Mouse (Mus musculus) neural tube, embryonic 13.5 days (tissue): ENCODE data around the gene Ptpn12. TPM values are rescaled to one million over a fixed set of nuclear protein-coding genes. Genes with fewer than 3 reads are reported as not detected.
A peak's percentile ranks its signal among the peaks of the same experiment; 100 is the strongest.
"Not testable (repeated sequence)": the region's sequence is repeated elsewhere in the genome, so short reads cannot be mapped to it uniquely, and the experiment has no call there.

ENCODE experiments used
- ATAC-seq: fragments of 200-750 bp; cut with Nextera tagmentation; 2 replicates; pipeline ENCODE4 v1.8.0; 2017; ENCODE audit warnings: low read depth, mild to moderate bottlenecking, moderate TSS enrichment, moderate library complexity
- H3K27ac ChIP-seq: fragments of 300-500 bp; sonication (generic); replicated peaks from 2 replicates; pipeline ENCODE4 v1.5.1; 2015; ENCODE audit warnings: moderate library complexity, mild to moderate bottlenecking, inconsistent platforms
- H3K27me3 ChIP-seq: fragments of 300-500 bp; sonication (generic); 2 replicates; pipeline ENCODE4 v1.6.1; 2015; ENCODE audit warnings: mild to moderate bottlenecking, inconsistent platforms
- H3K36me3 ChIP-seq: fragments of 300-500 bp; sonication (generic); 2 replicates; pipeline ENCODE4 v1.6.1; 2015; ENCODE audit warnings: mild to moderate bottlenecking, inconsistent platforms
- H3K4me1 ChIP-seq: fragments of 300-500 bp; sonication (generic); replicated peaks from 2 replicates; pipeline ENCODE4 v1.6.1; 2015; ENCODE audit warnings: inconsistent platforms
- H3K4me2 ChIP-seq: fragments of 300-500 bp; sonication (generic); 2 replicates; pipeline ENCODE4 v1.6.1; 2015; ENCODE audit warnings: inconsistent platforms, mild to moderate bottlenecking, moderate library complexity
- H3K4me3 ChIP-seq: fragments of 300-500 bp; sonication (generic); 2 replicates; pipeline ENCODE4 v1.5.1; 2015; ENCODE audit warnings: mild to moderate bottlenecking, inconsistent platforms
- H3K9ac ChIP-seq: fragments of 300-500 bp; sonication (generic); 2 replicates; pipeline ENCODE4 v1.6.1; 2015; ENCODE audit warnings: moderate library complexity, mild to moderate bottlenecking, inconsistent platforms
- H3K9me3 ChIP-seq: fragments of 300-500 bp; sonication (generic); 2 replicates; pipeline ENCODE4 v1.6.1; 2016; ENCODE audit warnings: inconsistent platforms
- WGBS: fragments of 180-500 bp; shearing (Covaris S2); methylation state at CpG from one replicate; pipeline ENCODE4 v1.1.7; 2015; 5-methylcytosine and 5-hydroxymethylcytosine counted together
- polyA plus RNA-seq: library from polyadenylated mRNA; unstranded; fragments of >200 nt; fragmentation: Nextera tagmentation; extraction: Ambion mirVana; gene quantifications from 2 replicates; pipeline ENCODE4 v1.2.1, GENCODE M21; 2015

Ptpn12 gene
- polyA plus RNA-seq, 1 experiment from 2014 or later, result 24.9 TPM

DNA sequence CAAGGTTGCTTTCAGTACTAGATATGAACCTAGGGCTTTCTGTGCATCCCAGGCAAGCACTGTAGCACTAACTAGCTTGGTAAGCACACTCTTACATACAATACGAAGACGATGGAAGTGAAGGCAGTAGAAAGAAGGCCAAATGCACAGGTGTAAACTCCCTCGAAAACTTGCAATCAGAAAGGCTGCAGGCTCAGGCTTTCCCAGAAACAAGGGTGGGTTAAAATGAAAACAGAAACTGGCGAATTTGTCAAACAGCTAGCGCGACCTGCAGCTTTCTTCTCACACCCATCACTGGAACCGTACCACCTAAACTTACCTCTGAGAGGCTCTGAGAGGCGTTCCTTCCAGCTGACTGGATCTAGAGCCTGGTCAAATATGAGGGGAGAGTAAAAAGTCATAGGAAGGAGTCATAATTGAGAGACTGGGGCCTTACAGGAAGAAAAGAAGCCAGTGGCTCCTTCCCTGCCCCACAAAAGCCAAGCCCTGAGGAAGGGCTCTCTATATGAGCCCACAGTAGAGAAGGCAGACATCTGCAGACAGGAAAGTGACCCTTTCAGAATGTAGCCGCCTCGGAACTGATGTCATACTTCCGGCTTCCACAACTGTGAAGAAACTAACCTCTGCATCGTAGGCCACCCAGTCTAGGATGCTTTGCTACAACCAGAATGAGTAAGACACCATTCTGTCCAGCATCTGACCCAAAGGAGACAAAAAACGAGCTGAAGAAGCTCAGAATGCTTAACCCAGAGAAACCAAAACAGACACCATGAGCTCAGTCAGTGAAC lies 110.6 kb downstream of the Ptpn12 start:
- 0 out of 2 replicates have a peak overlapping the region, but pooled peaks have one; percentile 2 for H3K4me2 ChIP-seq
- H3K4me3 ChIP-seq, result no peak overlapping the region
- no peaks in the 10 kb centered on the region for H3K27me3 ChIP-seq
- 82% methylated on average over 13 of the region's 13 CpGs for WGBS
- H3K9me3 ChIP-seq, result no peaks in the 10 kb centered on the region
- peaks cover 40% of the 10 kb centered on the region for H3K4me1 ChIP-seq
- H3K27ac ChIP-seq, result no peak overlapping the region
- ATAC-seq, result no peak
- H3K9ac ChIP-seq, result no peak overlapping the region
- no peaks in the 10 kb centered on the region for H3K36me3 ChIP-seq

DNA sequence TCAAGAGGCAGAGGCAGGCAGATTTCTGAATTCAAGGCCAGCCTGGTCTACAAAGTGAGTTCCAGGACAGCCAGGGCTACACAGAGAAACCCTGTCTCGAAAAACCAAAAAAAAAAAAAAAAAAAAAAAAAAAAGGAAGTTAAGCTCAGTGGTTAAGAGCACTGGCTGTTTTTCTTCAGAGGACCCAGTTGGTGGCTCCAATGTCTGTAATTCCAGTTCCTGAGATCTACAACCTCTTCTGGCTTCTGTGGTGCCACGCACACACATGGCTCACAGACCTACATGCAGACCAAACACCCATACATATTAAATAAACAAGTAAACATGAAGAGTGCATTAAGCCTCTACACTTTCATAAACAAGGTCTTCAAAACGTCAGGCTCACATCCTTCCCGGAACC lies 111.9 kb downstream of the Ptpn12 start:
- not testable (repeated sequence) for H3K9ac ChIP-seq, ATAC-seq, H3K36me3 ChIP-seq, H3K27ac ChIP-seq, H3K4me2 ChIP-seq, H3K4me3 ChIP-seq, H3K27me3 ChIP-seq, H3K9me3 ChIP-seq
- 89% methylated on average over 3 of the region's 4 CpGs for WGBS
- peaks cover 36% of the 10 kb centered on the region for H3K4me1 ChIP-seq

DNA sequence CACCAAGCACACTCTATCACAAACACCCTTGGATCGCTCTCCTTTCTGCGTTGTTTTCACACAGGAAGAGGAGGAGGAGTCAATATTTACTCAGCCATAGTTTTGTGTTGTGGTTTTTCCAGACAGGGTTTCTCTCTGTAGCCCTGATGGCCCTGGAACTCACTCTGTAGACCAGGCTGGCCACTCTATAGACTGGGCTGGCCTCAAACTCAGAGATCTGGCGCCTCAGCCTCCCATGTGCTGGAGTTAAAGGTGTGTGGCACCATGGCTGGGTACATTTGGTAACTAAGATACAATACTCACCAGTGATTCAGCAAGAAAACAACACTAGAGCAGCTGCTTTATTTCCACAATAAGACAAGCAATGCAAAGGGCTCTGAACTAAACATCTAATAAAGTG lies 113.2 kb downstream of the Ptpn12 start:
- WGBS, result 93% methylated on average over 3 of the region's 3 CpGs

DNA sequence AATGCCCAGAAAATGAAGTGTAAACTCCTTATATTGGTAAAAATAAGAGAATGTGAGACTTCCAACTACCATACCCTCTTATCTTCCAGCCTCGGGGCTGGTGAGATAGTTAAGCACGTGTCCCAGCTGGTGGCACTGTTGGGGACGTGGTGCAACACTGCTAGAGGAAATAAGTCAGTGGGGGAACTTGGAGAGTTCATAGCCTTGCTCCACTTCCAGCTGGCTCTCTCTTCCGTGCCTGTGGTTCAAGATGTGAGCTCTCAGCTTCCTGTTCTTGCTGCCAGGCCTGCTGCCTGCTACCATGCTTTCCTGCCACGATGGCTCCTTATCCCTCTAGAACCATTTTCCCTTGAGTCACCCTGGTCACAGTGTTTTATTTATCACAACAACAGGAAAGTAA lies 114.5 kb downstream of the Ptpn12 start:
- H3K4me1 ChIP-seq, result peaks cover 39% of the 10 kb centered on the region
- H3K27me3 ChIP-seq, result no peaks in the 10 kb centered on the region
- H3K4me3 ChIP-seq, result no peak overlapping the region
- H3K36me3 ChIP-seq, result no peaks in the 10 kb centered on the region
- no peak overlapping the region for H3K4me2 ChIP-seq
- no peaks in the 10 kb centered on the region for H3K9me3 ChIP-seq
- WGBS, result 58% methylated on average over 5 of the region's 5 CpGs
- H3K9ac ChIP-seq, result no peak overlapping the region
- no peak for ATAC-seq
- no peak overlapping the region for H3K27ac ChIP-seq

More for the DNA sequence above, 113.2 kb downstream of the Ptpn12 start:
- Histone ChIP-seq H3K27ac (no peak overlapping the region), H3K4me3 (no peak overlapping the region), H3K36me3 (no peaks in the 10 kb centered on the region), H3K9me3 (no peaks in the 10 kb centered on the region), H3K9ac (no peak overlapping the region), H3K4me2 (no peak overlapping the region), H3K27me3 (no peaks in the 10 kb centered on the region), H3K4me1 (peaks cover 39% of the 10 kb centered on the region)
- no peak for ATAC-seq

DNA sequence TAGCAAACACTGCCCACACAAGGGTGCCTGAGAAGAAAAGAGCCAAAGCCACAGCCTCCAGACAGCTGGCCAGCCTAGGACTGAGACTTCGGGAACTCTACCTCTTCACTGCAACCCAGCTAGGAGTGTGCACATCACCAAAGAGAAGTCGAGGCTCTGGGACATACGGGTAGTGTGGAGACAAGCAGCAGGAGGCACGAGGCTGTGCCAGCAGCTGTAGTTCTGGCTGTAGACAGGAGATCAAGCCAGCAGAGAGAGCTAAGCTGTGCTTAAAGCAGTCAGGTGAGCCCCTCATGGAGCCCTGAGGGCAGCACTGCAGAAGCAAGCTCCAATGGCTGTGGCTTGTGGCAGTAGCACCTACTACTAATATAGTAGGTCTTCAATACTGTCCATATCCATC lies 115.0 kb downstream of the Ptpn12 start:
- Histone ChIP-seq H3K9me3 (no peaks in the 10 kb centered on the region), H3K4me3 (no peak overlapping the region), H3K4me2 (no peak overlapping the region), H3K36me3 (no peaks in the 10 kb centered on the region), H3K27me3 (no peaks in the 10 kb centered on the region), H3K4me1 (peaks cover 37% of the 10 kb centered on the region), H3K27ac (no peak overlapping the region), H3K9ac (no peak overlapping the region)
- no peak for ATAC-seq
- WGBS, result 78% methylated on average over 4 of the region's 4 CpGs

DNA sequence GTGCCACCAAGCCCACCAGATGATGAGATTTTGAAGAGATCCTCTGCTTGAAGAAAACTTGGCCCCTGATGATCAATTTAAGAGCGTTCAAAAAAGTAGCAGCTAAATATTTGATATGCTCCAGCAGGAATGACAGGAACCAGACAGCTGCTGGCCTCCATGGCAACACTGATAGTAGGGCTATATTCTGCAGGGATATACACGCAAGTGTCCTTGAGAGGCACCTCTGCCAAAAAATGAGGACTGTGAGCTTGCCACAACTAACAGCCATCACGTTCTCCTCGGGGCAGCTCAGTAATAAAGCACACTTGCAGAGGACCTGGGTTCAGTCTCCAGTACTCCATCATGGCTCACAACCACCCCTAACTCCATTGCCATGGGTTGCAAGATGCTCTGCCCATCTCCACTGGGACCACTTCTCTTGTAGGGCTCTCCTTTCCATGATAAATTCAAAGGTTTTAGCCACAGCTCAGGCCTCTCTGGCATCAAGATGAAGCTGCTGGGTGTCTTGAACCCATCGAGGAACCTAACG lies 115.6 kb downstream of the Ptpn12 start:
- H3K4me2 ChIP-seq, result no peak overlapping the region
- H3K27ac ChIP-seq, result no peak overlapping the region
- H3K4me3 ChIP-seq, result no peak overlapping the region
- H3K27me3 ChIP-seq, result no peaks in the 10 kb centered on the region
- no peak overlapping the region for H3K9ac ChIP-seq
- H3K9me3 ChIP-seq, result no peaks in the 10 kb centered on the region
- peaks cover 31% of the 10 kb centered on the region for H3K4me1 ChIP-seq
- WGBS, result 92% methylated on average over 6 of the region's 6 CpGs
- H3K36me3 ChIP-seq, result no peaks in the 10 kb centered on the region
- ATAC-seq, result no peak

DNA sequence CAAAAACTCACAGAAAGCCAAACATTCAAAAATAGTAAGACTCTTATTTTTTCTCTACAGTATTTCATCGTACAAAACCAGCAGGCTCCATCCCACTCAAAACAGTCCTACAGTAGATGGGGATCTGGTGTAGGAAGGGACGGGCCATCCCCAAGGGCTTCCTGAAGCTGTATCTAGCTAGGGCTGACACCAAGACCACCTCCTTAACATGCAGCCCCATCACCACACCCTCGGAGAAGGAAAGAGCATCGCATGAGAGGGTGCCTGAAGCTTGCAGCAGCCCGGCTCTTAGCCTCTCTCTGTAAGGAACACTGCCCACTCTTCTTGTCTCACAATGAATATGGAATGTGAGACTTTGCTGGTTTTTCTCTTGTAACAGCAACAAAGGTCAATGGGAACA lies 117.2 kb downstream of the Ptpn12 start:
- Histone ChIP-seq H3K36me3 (no peaks in the 10 kb centered on the region), H3K4me1 (peaks cover 28% of the 10 kb centered on the region), H3K27ac (no peak overlapping the region), H3K9ac (0 out of 2 replicates have a peak overlapping the region, but pooled peaks have one; percentile 12), H3K9me3 (no peaks in the 10 kb centered on the region), H3K4me3 (no peak overlapping the region), H3K27me3 (no peaks in the 10 kb centered on the region), H3K4me2 (no peak overlapping the region)
- ATAC-seq, result no peak; the same call in 1 of the 2 replicates
- 55% methylated on average over 5 of the region's 5 CpGs for WGBS

Other genes with a start within 250 kb of the Ptpn12 start
- 25.3 and 26.2 TPM in 2 replicates for gene Phtf2, start 173.8 kb downstream of the Ptpn12 start, polyA plus RNA-seq
- gene Tmem60, start 173.7 kb downstream of the Ptpn12 start, polyA plus RNA-seq, result 73.0 and 73.9 TPM in 2 replicates
- gene Rsbn1l, start 99.5 kb downstream of the Ptpn12 start, polyA plus RNA-seq, result 4.8 and 6.2 TPM in 2 replicates
- 4.7 and 4.9 TPM in 2 replicates for gene Gsap, start 130.3 kb upstream of the Ptpn12 start, polyA plus RNA-seq